ENCODE assay signal across 8 mouse cellular contexts in the genomic region with DNA sequence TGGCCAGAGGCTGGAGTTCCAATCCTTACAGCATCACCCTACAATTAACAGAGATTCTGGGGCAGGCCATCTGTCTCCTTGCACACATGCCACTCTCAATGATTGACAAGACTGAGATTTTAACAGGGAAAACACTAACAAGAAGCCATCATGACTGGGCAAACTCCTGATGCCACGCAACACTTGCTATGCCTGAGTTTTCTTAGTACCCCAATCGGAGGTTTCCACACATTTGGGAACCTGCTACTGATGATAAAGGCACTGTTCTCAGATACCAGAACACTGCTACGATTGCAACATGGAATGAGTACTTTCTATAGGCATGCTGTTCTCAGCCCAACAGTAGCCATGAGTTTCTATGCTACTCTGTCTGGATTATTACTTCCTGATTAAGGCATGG. TPM values are rescaled to one million over a fixed set of nuclear protein-coding genes. Genes with fewer than 3 reads are reported as not detected.
DNase-seq lines count a peak whose midpoint lies in the region; ATAC-seq and TF ChIP-seq lines count a peak whose summit lies in the region.

No protein-coding gene starts in this region.

- 21% methylated on average over 3 of the region's 3 CpGs for WGBS in cerebellum, adult 2 months
- WGBS in kidney, embryonic 16.5 days = 86% methylated on average over 3 of the region's 3 CpGs
- WGBS in embryonic facial prominence, embryonic 12.5 days = 83% methylated on average over 3 of the region's 3 CpGs
- 25% methylated on average over 3 of the region's 3 CpGs for WGBS in liver, embryonic 15.5 days (ENCODE audit: insufficient replicate concordance)

- ATAC-seq in kidney, embryonic 16.5 days (ENCODE audit: low FRiP score, low TSS enrichment) = no peak
- no peak for ATAC-seq in embryonic facial prominence, embryonic 12.5 days (ENCODE audit: insufficient number of reproducible peaks, insufficient read depth, low FRiP score, low TSS enrichment)
- ATAC-seq in liver, embryonic 15.5 days (ENCODE audit: insufficient read depth) = no peak

- no peak overlapping the region; the same call in 1 of the 2 replicates for H3K27ac ChIP-seq in cerebellum, adult 2 months (ENCODE audit: insufficient read depth, low read length)
- peak overlapping the region; percentile 1; the same call in 1 of the 2 replicates for H3K27ac ChIP-seq in kidney, embryonic 16.5 days (ENCODE audit: low read length)
- H3K27ac ChIP-seq in embryonic facial prominence, embryonic 12.5 days = no peak overlapping the region
- H3K27ac ChIP-seq in liver, embryonic 15.5 days (replicated peaks) = peak overlapping the region; percentile 91

- H3K4me2 ChIP-seq in kidney, embryonic 16.5 days (replicated peaks; ENCODE audit: low read depth, low read length) = peak overlapping the region; percentile 86
- H3K4me2 ChIP-seq in embryonic facial prominence, embryonic 12.5 days (replicated peaks) = peak overlapping the region; percentile 68
- peak overlapping the region; percentile 81 for H3K4me2 ChIP-seq in liver, embryonic 15.5 days

- H3K27me3 ChIP-seq in cerebellum, adult 2 months (ENCODE audit: control insufficient read depth, insufficient read depth, low read length) = no peaks in the 10 kb centered on the region
- no peaks in the 10 kb centered on the region for H3K27me3 ChIP-seq in kidney, embryonic 16.5 days (ENCODE audit: insufficient read depth, low read length)
- H3K27me3 ChIP-seq in embryonic facial prominence, embryonic 12.5 days = no peaks in the 10 kb centered on the region
- no peaks in the 10 kb centered on the region for H3K27me3 ChIP-seq in liver, embryonic 15.5 days

- H3K4me1 ChIP-seq in cerebellum, adult 2 months (ENCODE audit: control insufficient read depth, insufficient read depth, low read length) = peaks cover 13% of the 10 kb centered on the region
- peaks cover 69% of the 10 kb centered on the region for H3K4me1 ChIP-seq in kidney, embryonic 16.5 days (ENCODE audit: insufficient read depth, low read length)
- peaks cover 53% of the 10 kb centered on the region for H3K4me1 ChIP-seq in embryonic facial prominence, embryonic 12.5 days
- peaks cover 80% of the 10 kb centered on the region for H3K4me1 ChIP-seq in liver, embryonic 15.5 days (replicated peaks)

- no peaks in the 10 kb centered on the region for H3K36me3 ChIP-seq in kidney, embryonic 16.5 days (ENCODE audit: insufficient read depth, low read length)
- H3K36me3 ChIP-seq in embryonic facial prominence, embryonic 12.5 days = peaks cover 9% of the 10 kb centered on the region; the same call in 1 of the 2 replicates
- peaks cover 77% of the 10 kb centered on the region for H3K36me3 ChIP-seq in liver, embryonic 15.5 days (replicated peaks)

- peak overlapping the region; percentile 41 for H3K4me3 ChIP-seq in cerebellum, adult 2 months (replicated peaks; ENCODE audit: insufficient read depth, low read depth, low read length)
- H3K4me3 ChIP-seq in kidney, embryonic 16.5 days (ENCODE audit: low read length) = no peak overlapping the region; the same call in 1 of the 2 replicates
- H3K4me3 ChIP-seq in embryonic facial prominence, embryonic 12.5 days = no peak overlapping the region
- H3K4me3 ChIP-seq in liver, embryonic 15.5 days (replicated peaks) = peak overlapping the region; percentile 72

- H3K9me3 ChIP-seq in kidney, embryonic 16.5 days (ENCODE audit: low read length) = no peaks in the 10 kb centered on the region
- no peaks in the 10 kb centered on the region for H3K9me3 ChIP-seq in embryonic facial prominence, embryonic 12.5 days
- H3K9me3 ChIP-seq in liver, embryonic 15.5 days (replicated peaks) = no peaks in the 10 kb centered on the region

- TF ChIP-seq POLR2A in cerebellum, adult 2 months (IDR thresholded peaks at IDR 0.05; ENCODE audit: borderline replicate concordance, insufficient read depth, low read length) = no peak

- H3K9ac ChIP-seq in kidney, embryonic 16.5 days (replicated peaks; ENCODE audit: low read length) = no peak overlapping the region
- no peak overlapping the region for H3K9ac ChIP-seq in embryonic facial prominence, embryonic 12.5 days
- peak overlapping the region; percentile 85 for H3K9ac ChIP-seq in liver, embryonic 15.5 days

- no peak for TF ChIP-seq CTCF in cerebellum, adult 2 months (IDR thresholded peaks at IDR 0.05; ENCODE audit: borderline replicate concordance, insufficient read depth, low read depth, low read length)

- DNase-seq in cerebellum, adult 2 months = peak in 1 of 2 experiments; percentile 17
- no peak for DNase-seq in cerebellum, adult 9-11 months
- no peak for DNase-seq in kidney, postnatal 25 days
- DNase-seq in urinary bladder, postnatal 10 days (ENCODE audit: low spot score) = no peak
- no peak for DNase-seq in adrenal gland, adult 2 months

RNA-seq across cellular contexts. Expression of gene Bcl2l1, which starts 5.0 kb away (rescaled TPM):
- polyA plus RNA-seq in cerebellum, adult 2 months (2012; rRNA removed) = 141 and 142 TPM in 2 replicates
- polyA plus RNA-seq in kidney, embryonic 16.5 days (2015; fragmentation: Nextera tagmentation; extraction: Ambion mirVana) = 113 and 116 TPM in 2 replicates
- polyA plus RNA-seq in embryonic facial prominence, embryonic 12.5 days (2016; fragmentation: Nextera tagmentation; extraction: Ambion mirVana) = 104 and 105 TPM in 2 replicates
- 209 and 237 TPM in 2 replicates for polyA plus RNA-seq in liver, embryonic 15.5 days (2015; fragmentation: Nextera tagmentation; extraction: Ambion mirVana)
- total RNA-seq in adrenal gland, adult 2 months (2021) = 10 to 100 TPM; 54.3 to 79.7 TPM
- 42.4 and 43.8 TPM in 2 replicates for polyA plus RNA-seq in adrenal gland, adult 2 months (2012; rRNA removed)

RNA-seq across cellular contexts. Expression of gene Tpx2, which starts 21.3 kb away (rescaled TPM):
- 1.2 TPM in 2 replicates for polyA plus RNA-seq in cerebellum, adult 2 months (2012; rRNA removed)
- polyA plus RNA-seq in kidney, embryonic 16.5 days (2015; fragmentation: Nextera tagmentation; extraction: Ambion mirVana) = 83.9 and 97.6 TPM in 2 replicates
- polyA plus RNA-seq in embryonic facial prominence, embryonic 12.5 days (2016; fragmentation: Nextera tagmentation; extraction: Ambion mirVana) = 92.4 and 106 TPM in 2 replicates
- polyA plus RNA-seq in liver, embryonic 15.5 days (2015; fragmentation: Nextera tagmentation; extraction: Ambion mirVana) = 52.8 and 59.4 TPM in 2 replicates
- 1 to 10 TPM; 2.0 to 4.2 TPM for total RNA-seq in adrenal gland, adult 2 months (2021)
- polyA plus RNA-seq in adrenal gland, adult 2 months (2012; rRNA removed) = 0.18 and 0.40 TPM in 2 replicates

Comparison
In these comparisons a context has a peak if more than half of its experiments do, and no peak if none do; other contexts are left out.
1. H3K27ac ChIP-seq: peak in kidney, embryonic 16.5 days (single experiment) and liver, embryonic 15.5 days (single experiment); none in cerebellum, adult 2 months (single experiment) and embryonic facial prominence, embryonic 12.5 days (single experiment).
2. H3K4me3 ChIP-seq: peak in cerebellum, adult 2 months (single experiment) and liver, embryonic 15.5 days (single experiment); none in kidney, embryonic 16.5 days (single experiment) and embryonic facial prominence, embryonic 12.5 days (single experiment).
3. RNA of gene Tpx2, which starts 21.3 kb away (polyA plus RNA-seq): 92.4 to 106 TPM in embryonic facial prominence, embryonic 12.5 days, 83.9 to 97.6 TPM in kidney, embryonic 16.5 days and 52.8 to 59.4 TPM in liver, embryonic 15.5 days; 1.2 TPM in cerebellum, adult 2 months and 0.18 to 0.40 TPM in adrenal gland, adult 2 months; every median in the first group is over 10 times any median in the second.
4. Peak in every context shown above with its lines, with median percentiles within 50 percentile points of each other: H3K4me2 ChIP-seq.